8 mouse cellular contexts compared by ENCODE assay signal in genomic region chr16:94571111-94571993, GRCm38 (mm10). TPM values are rescaled to one million over a fixed set of nuclear protein-coding genes. Genes with fewer than 3 reads are reported as not detected.
DNase-seq lines count a peak whose midpoint lies in the region; ATAC-seq and TF ChIP-seq lines count a peak whose summit lies in the region.

No protein-coding gene starts in this region.

- H3K9me3 ChIP-seq in heart, embryonic 11.5 days (replicated peaks; ENCODE audit: control insufficient read depth, low read length) = no peaks in the 10 kb centered on the region
- no peaks in the 10 kb centered on the region for H3K9me3 ChIP-seq in CH12.LX (replicated peaks; ENCODE audit: low read length)
- no peaks in the 10 kb centered on the region for H3K9me3 ChIP-seq in erythroblast, embryonic 14.5 days (ENCODE audit: control insufficient read depth, low read length)
- H3K9me3 ChIP-seq in stomach, postnatal 0 days (ENCODE audit: control insufficient read depth, low read length) = no peaks in the 10 kb centered on the region

- TF ChIP-seq EP300 in CH12.LX (IDR thresholded peaks at IDR 0.05; ENCODE audit: low read length) = peak; percentile 58; the same call in 1 of the 2 replicates
- TF ChIP-seq EP300 in stomach, postnatal 0 days (optimal IDR thresholded peaks at IDR 0.05) = no peak

- no peaks in the 10 kb centered on the region for H3K36me3 ChIP-seq in heart, embryonic 11.5 days (ENCODE audit: control insufficient read depth, insufficient read depth, low read length)
- H3K36me3 ChIP-seq in CH12.LX (replicated peaks in 1 of 2; ENCODE audit: control insufficient read depth in 1 of 2, insufficient read depth in 1 of 2, low read length in 1 of 2) = peaks cover 0 to 19% of the 10 kb centered on the region in 2 experiments
- H3K36me3 ChIP-seq in erythroblast, embryonic 14.5 days (ENCODE audit: control insufficient read depth) = peaks cover 31% of the 10 kb centered on the region
- no peaks in the 10 kb centered on the region for H3K36me3 ChIP-seq in liver, adult 2 months (ENCODE audit: control insufficient read depth, insufficient read depth, low read length)
- H3K36me3 ChIP-seq in stomach, postnatal 0 days (ENCODE audit: control insufficient read depth, insufficient read depth, low read length) = no peaks in the 10 kb centered on the region

- intact Hi-C loops in heart, postnatal 36 days (cut with DNase I) = loop anchor here (2.0 kb wide), 1 partner anchor 47 kb away; no protein-coding TSS in a partner anchor

- peak overlapping the region; percentile 100 for H3K27ac ChIP-seq in heart, embryonic 11.5 days (ENCODE audit: low read depth, low read length)
- H3K27ac ChIP-seq in CH12.LX (ENCODE audit: insufficient read depth, low read depth) = peak overlapping the region; percentile 0; the same call in 1 of the 2 replicates
- peak overlapping the region; percentile 99 for H3K27ac ChIP-seq in liver, adult 2 months (replicated peaks; ENCODE audit: insufficient read depth, low read depth, low read length)
- peak overlapping the region; percentile 100 for H3K27ac ChIP-seq in stomach, postnatal 0 days (replicated peaks)

- no peak for TF ChIP-seq RAD21 in CH12.LX (IDR thresholded peaks at IDR 0.05; ENCODE audit: low read depth, low read length)

- no peak for DNase-seq in heart, postnatal 36 days
- DNase-seq in CH12.LX (ENCODE audit: extremely low read depth) = peak; percentile 63
- DNase-seq in liver, adult 2 months (ENCODE audit: extremely low read depth, low read depth, low spot score) = peak; percentile 42
- DNase-seq in stomach, postnatal 0 days (ENCODE audit: low spot score) = no peak
- DNase-seq in urinary bladder, postnatal 14 days (ENCODE audit: low spot score) = no peak
- DNase-seq in layer of hippocampus, adult 9-11 months = no peak

- no peak for TF ChIP-seq POLR2A in CH12.LX (IDR thresholded peaks at IDR 0.05; ENCODE audit: low read depth, low read length)
- no peak for TF ChIP-seq POLR2A in liver, adult 2 months (IDR thresholded peaks at IDR 0.05; ENCODE audit: extremely low read depth, insufficient read depth, low read length)

- 26% methylated on average over 10 of the region's 10 CpGs for WGBS in heart, embryonic 11.5 days (ENCODE audit: insufficient replicate concordance)
- 20% methylated on average over 10 of the region's 10 CpGs for WGBS in liver, adult 2 months
- WGBS in stomach, postnatal 0 days = 18% methylated on average over 10 of the region's 10 CpGs

- peak overlapping the region; percentile 83 for H3K4me2 ChIP-seq in heart, embryonic 11.5 days
- H3K4me2 ChIP-seq in CH12.LX (ENCODE audit: insufficient read depth, low read depth, poor library complexity, severe bottlenecking) = peak overlapping the region; percentile 70
- H3K4me2 ChIP-seq in stomach, postnatal 0 days (replicated peaks; ENCODE audit: low read depth) = peak overlapping the region; percentile 72

- H3K4me3 ChIP-seq in heart, embryonic 11.5 days (ENCODE audit: low read depth, low read length) = peak overlapping the region; percentile 72
- H3K4me3 ChIP-seq in CH12.LX (replicated peaks in 1 of 3; ENCODE audit: low read depth in 2 of 3, low read length in 2 of 3, poor library complexity in 1 of 3) = peak overlapping the region; percentile 84 to 88 (median 86)
- peak overlapping the region; percentile 98 for H3K4me3 ChIP-seq in erythroblast, embryonic 14.5 days (replicated peaks)
- H3K4me3 ChIP-seq in liver, adult 2 months (ENCODE audit: insufficient read depth, low read depth, low read length) = peak overlapping the region; percentile 99
- peak overlapping the region; percentile 95 for H3K4me3 ChIP-seq in stomach, postnatal 0 days (ENCODE audit: low read depth, low read length)

- in situ Hi-C loops in CH12.LX (cut with MboI; ENCODE audit: low pct_ligation_motif_present, low pct_unique_long_range_greater_than_20kb, low sequenced_read_pairs) = no loop called here

- peaks cover 63% of the 10 kb centered on the region for H3K79me2 ChIP-seq in CH12.LX (replicated peaks; ENCODE audit: control insufficient read depth, extremely low read depth, insufficient read depth, poor library complexity, severe bottlenecking)
- peaks cover 35% of the 10 kb centered on the region for H3K79me2 ChIP-seq in liver, adult 2 months (ENCODE audit: control insufficient read depth, insufficient read depth, low read length)

- H3K27me3 ChIP-seq in heart, embryonic 11.5 days (ENCODE audit: control insufficient read depth, insufficient read depth, low read length) = no peaks in the 10 kb centered on the region
- H3K27me3 ChIP-seq in CH12.LX (replicated peaks) = no peaks in the 10 kb centered on the region
- no peaks in the 10 kb centered on the region for H3K27me3 ChIP-seq in erythroblast, embryonic 14.5 days (ENCODE audit: control insufficient read depth)
- no peaks in the 10 kb centered on the region for H3K27me3 ChIP-seq in liver, adult 2 months (ENCODE audit: control insufficient read depth, insufficient read depth, low read length)
- H3K27me3 ChIP-seq in stomach, postnatal 0 days (ENCODE audit: control insufficient read depth, insufficient read depth, low read length) = no peaks in the 10 kb centered on the region

- H3K4me1 ChIP-seq in heart, embryonic 11.5 days (ENCODE audit: control insufficient read depth, insufficient read depth, low read length) = peaks cover 37% of the 10 kb centered on the region
- peaks cover 19 to 48% of the 10 kb centered on the region in 2 experiments for H3K4me1 ChIP-seq in CH12.LX (ENCODE audit: control insufficient read depth in 1 of 2, insufficient read depth in 2 of 2)
- H3K4me1 ChIP-seq in erythroblast, embryonic 14.5 days (ENCODE audit: control insufficient read depth) = peaks cover 54% of the 10 kb centered on the region
- peaks cover 24% of the 10 kb centered on the region for H3K4me1 ChIP-seq in liver, adult 2 months (ENCODE audit: control insufficient read depth, insufficient read depth, low read length)
- H3K4me1 ChIP-seq in stomach, postnatal 0 days (replicated peaks; ENCODE audit: control insufficient read depth, insufficient read depth) = peaks cover 4% of the 10 kb centered on the region; the same call in 1 of the 2 replicates

- no peak for TF ChIP-seq CTCF in CH12.LX (conservative IDR thresholded peaks at IDR 0.05 in 1 of 2, IDR thresholded peaks at IDR 0.05 in 1 of 2; ENCODE audit: low read depth in 2 of 2, low read length in 2 of 2)
- TF ChIP-seq CTCF in liver, adult 2 months (IDR thresholded peaks at IDR 0.05; ENCODE audit: low read depth, low read length) = no peak
- no peak for TF ChIP-seq CTCF in stomach, postnatal 0 days (IDR thresholded peaks at IDR 0.05; ENCODE audit: low read depth)

- no peak for ATAC-seq in heart, embryonic 11.5 days (replicated peaks; ENCODE audit: insufficient number of reproducible peaks, low FRiP score, low TSS enrichment)
- no peak for ATAC-seq in stomach, postnatal 0 days (ENCODE audit: low FRiP score, low TSS enrichment)

- peak overlapping the region; percentile 100 for H3K9ac ChIP-seq in heart, embryonic 11.5 days (ENCODE audit: low read depth, low read length)
- peak overlapping the region; percentile 100 for H3K9ac ChIP-seq in CH12.LX (ENCODE audit: insufficient read depth, low read depth)
- H3K9ac ChIP-seq in liver, adult 2 months (ENCODE audit: low read depth, low read length) = peak overlapping the region; percentile 100
- H3K9ac ChIP-seq in stomach, postnatal 0 days (ENCODE audit: low read length) = peak overlapping the region; percentile 100

- dilution Hi-C loops in CH12.LX (cut with MboI; ENCODE audit: extremely low pct_ligation_motif_present, extremely low pct_unique_long_range_greater_than_20kb, low sequenced_read_pairs) = no loop called here

TF ChIP-seq in CH12.LX, 34 proteins besides CTCF, POLR2A, EP300 and RAD21 (continues in another document):
- TF ChIP-seq HCFC1 (IDR thresholded peaks at IDR 0.05; ENCODE audit: low read depth, low read length) (no peak), ETS1 (conservative IDR thresholded peaks at IDR 0.05; ENCODE audit: low read depth, low read length) (no peak), CHD2 (IDR thresholded peaks at IDR 0.05; ENCODE audit: low read length) (no peak), PAX5 (IDR thresholded peaks at IDR 0.05; ENCODE audit: low read length) (no peak), POLR2AphosphoS2 (IDR thresholded peaks at IDR 0.05; ENCODE audit: low read depth, low read length) (0 out of 2 replicates have a peak, but pooled peaks have one; percentile 50), NELFE (IDR thresholded peaks at IDR 0.05; ENCODE audit: low read depth, low read length) (peak; percentile 7; the same call in 1 of the 2 replicates), MYC (IDR thresholded peaks at IDR 0.05; ENCODE audit: low read depth, low read length) (no peak; the same call in 1 of the 2 replicates), GABPA (IDR thresholded peaks at IDR 0.05; ENCODE audit: insufficient replicate concordance, low read depth, low read length) (no peak), RCOR1 (conservative IDR thresholded peaks at IDR 0.05; ENCODE audit: low read depth, low read length) (0 out of 2 replicates have a peak, but pooled peaks have one; percentile 10), ZNF384 (IDR thresholded peaks at IDR 0.05; ENCODE audit: low read depth, low read length) (no peak), SIN3A (IDR thresholded peaks at IDR 0.05; ENCODE audit: low read length) (peak; percentile 77), TCF12 (IDR thresholded peaks at IDR 0.05; ENCODE audit: low read depth, low read length) (no peak), ZKSCAN1 (IDR thresholded peaks at IDR 0.05; ENCODE audit: borderline replicate concordance, low read depth, low read length) (no peak)

RNA-seq across cellular contexts. Expression of gene Dyrk1a, which starts 1.5 kb away (rescaled TPM):
- 9.0 and 11.6 TPM in 2 replicates for polyA plus RNA-seq in heart, embryonic 11.5 days (2014; fragmentation: Nextera tagmentation; extraction: Ambion mirVana)
- total RNA-seq in heart, postnatal 36 days (2021) = 10 to 100 TPM; 64.4 to 71.8 TPM
- total RNA-seq in CH12.LX (2012; rRNA removed) = 32.4 and 36.1 TPM in 2 replicates
- total RNA-seq in CH12.LX (2014; rRNA removed) = 39.2 and 40.4 TPM in 2 replicates
- 42.9 and 53.7 TPM in 2 replicates for polyA plus RNA-seq in CH12.LX (2012; ENCODE audit: insufficient read length, low read depth)
- polyA plus RNA-seq in erythroblast, embryonic 14.5 days (2012) = 1.7 and 2.2 TPM in 2 replicates
- total RNA-seq in liver, adult 2 months (2014; rRNA removed) = 12.2 and 12.6 TPM in 2 replicates
- 10.9 and 13.6 TPM in 2 replicates for polyA plus RNA-seq in liver, adult 2 months (2012; rRNA removed)
- polyA plus RNA-seq in stomach, postnatal 0 days (2015; fragmentation: Nextera tagmentation; extraction: Ambion mirVana) = 4.6 and 5.2 TPM in 2 replicates

RNA-seq across cellular contexts. Expression of gene Vps26c, which starts 44.7 kb away (rescaled TPM):
- 47.4 and 54.6 TPM in 2 replicates for polyA plus RNA-seq in heart, embryonic 11.5 days (2014; fragmentation: Nextera tagmentation; extraction: Ambion mirVana)
- total RNA-seq in heart, postnatal 36 days (2021) = 10 to 100 TPM; 24.1 to 28.1 TPM
- total RNA-seq in CH12.LX (2012; rRNA removed) = 46.9 and 47.8 TPM in 2 replicates
- total RNA-seq in CH12.LX (2014; rRNA removed) = 74.4 and 75.5 TPM in 2 replicates
- polyA plus RNA-seq in CH12.LX (2012; ENCODE audit: insufficient read length, low read depth) = 40.0 and 43.5 TPM in 2 replicates
- polyA plus RNA-seq in erythroblast, embryonic 14.5 days (2012) = 0.06 and 0.20 TPM in 2 replicates
- total RNA-seq in liver, adult 2 months (2014; rRNA removed) = 33.1 and 33.9 TPM in 2 replicates
- 18.8 and 19.4 TPM in 2 replicates for polyA plus RNA-seq in liver, adult 2 months (2012; rRNA removed)
- polyA plus RNA-seq in stomach, postnatal 0 days (2015; fragmentation: Nextera tagmentation; extraction: Ambion mirVana) = 28.5 and 34.8 TPM in 2 replicates

Comparison
In these comparisons a context has a peak if more than half of its experiments do, and no peak if none do; other contexts are left out.
1. H3K27ac ChIP-seq: peak in every context shown above with its lines; median percentile 100 in heart, embryonic 11.5 days; 100 in stomach, postnatal 0 days; 99 in liver, adult 2 months; 0 in CH12.LX.
2. DNase-seq: peak in CH12.LX (single experiment) and liver, adult 2 months (single experiment); none in heart, postnatal 36 days (0 of 2), stomach, postnatal 0 days (single experiment), urinary bladder, postnatal 14 days (single experiment) and layer of hippocampus, adult 9-11 months (single experiment).
3. RNA of gene Vps26c, which starts 44.7 kb away (polyA plus RNA-seq): 47.4 to 54.6 TPM in heart, embryonic 11.5 days, 40.0 to 43.5 TPM in CH12.LX, 28.5 to 34.8 TPM in stomach, postnatal 0 days and 18.8 to 19.4 TPM in liver, adult 2 months; 0.06 to 0.20 TPM in erythroblast, embryonic 14.5 days; every median in the first group is over 10 times any median in the second.
4. Peak in every context shown above with its lines, with median percentiles within 50 percentile points of each other: H3K4me2 ChIP-seq, H3K4me3 ChIP-seq and H3K9ac ChIP-seq.